Mouse (Mus musculus) MEL (cell line): ENCODE measurements around the gene Cby1. TPM values are rescaled to one million over a fixed set of nuclear protein-coding genes. Genes with fewer than 3 reads are reported as not detected.

ENCODE experiments used
- DNase-seq: peaks from one replicate; pipeline ENCODE4 v3.0.0; 2011; ENCODE audit warnings: low read depth, low spot score
- H3K27ac ChIP-seq: 2 replicates; pipeline ENCODE4 v1.5.1; 2012; ENCODE audit warnings: low read depth, mild to moderate bottlenecking, control low read depth, low read length, moderate library complexity; ENCODE audit not compliant: control insufficient read depth
- H3K27me3 ChIP-seq, 2 experiments: fragments of 150-350 bp in 1 of 2; sonication (generic) in 1 of 2; 2 replicates each; pipeline ENCODE4 v1.6.1; 2012; ENCODE audit warnings: low read length in 2 of 2, mild to moderate bottlenecking in 2 of 2, improper control_type of control experiment in 1 of 2, moderate library complexity in 1 of 2; ENCODE audit not compliant: insufficient read depth in 2 of 2, control insufficient read depth in 1 of 2
- H3K36me3 ChIP-seq, 2 experiments: 2 replicates each; pipeline ENCODE4 v1.6.1; 2012 to 2014; ENCODE audit warnings: low read length in 2 of 2, improper control_type of control experiment in 1 of 2, inconsistent platforms in 1 of 2, mild to moderate bottlenecking in 1 of 2; ENCODE audit not compliant: insufficient read depth in 2 of 2, control insufficient read depth in 1 of 2
- H3K4me1 ChIP-seq, 2 experiments: fragments of 150-350 bp in 1 of 2; sonication (generic) in 1 of 2; 2 replicates each; pipeline ENCODE4 v1.6.1; 2012; ENCODE audit warnings: low read length in 2 of 2, improper control_type of control experiment in 1 of 2, mild to moderate bottlenecking in 1 of 2; ENCODE audit not compliant: insufficient read depth in 2 of 2, control insufficient read depth in 1 of 2
- H3K4me3 ChIP-seq, 2 experiments: fragments of 150-350 bp in 1 of 2; sonication (generic) in 1 of 2; 2 replicates each; pipeline ENCODE4 v1.5.1; 2012; ENCODE audit warnings: low read depth in 2 of 2, low read length in 2 of 2, mild to moderate bottlenecking in 2 of 2, moderate library complexity in 2 of 2, control low read depth in 1 of 2, improper control_type of control experiment in 1 of 2; ENCODE audit not compliant: control insufficient read depth in 1 of 2, insufficient read depth in 1 of 2
- H3K79me2 ChIP-seq: 2 replicates; pipeline ENCODE4 v1.6.1; 2012; ENCODE audit warnings: mild to moderate bottlenecking, low read length, moderate library complexity; ENCODE audit not compliant: control insufficient read depth, poor library complexity, insufficient read depth
- H3K9ac ChIP-seq: 2 replicates; pipeline ENCODE4 v1.6.1; 2012; ENCODE audit warnings: low read depth, mild to moderate bottlenecking, control low read depth, low read length, moderate library complexity; ENCODE audit not compliant: control insufficient read depth, poor library complexity, severe bottlenecking
- H3K9me3 ChIP-seq: fragments of 150-350 bp; sonication (generic); replicated peaks from 2 replicates; pipeline ENCODE4 v1.6.1; 2012; ENCODE audit warnings: mild to moderate bottlenecking, low read length, improper control_type of control experiment, moderate library complexity; ENCODE audit not compliant: insufficient read depth
- CTCF ChIP-seq, 3 experiments: IDR thresholded peaks in 2 of 3; conservative IDR thresholded peaks in 1 of 3; 2 replicates each; pipeline ENCODE4 v1.5.1; 2011 to 2012; ENCODE audit warnings: low read length in 3 of 3, low read depth in 2 of 3, mild to moderate bottlenecking in 2 of 3, improper control_type of control experiment in 1 of 3, inconsistent platforms in 1 of 3, mixed read lengths in 1 of 3, moderate library complexity in 1 of 3; ENCODE audit not compliant: control insufficient read depth in 1 of 3, insufficient read depth in 1 of 3, poor library complexity in 1 of 3, severe bottlenecking in 1 of 3
- EP300 ChIP-seq, 2 experiments: IDR thresholded peaks; 2 replicates each; pipeline ENCODE4 v1.6.1; 2011; ENCODE audit warnings: improper control_type of control experiment in 2 of 2, low read length in 2 of 2, low read depth in 1 of 2, mild to moderate bottlenecking in 1 of 2
- ETS1 ChIP-seq: IDR thresholded peaks from 2 replicates; pipeline ENCODE4 v1.6.1; 2012; ENCODE audit warnings: low read depth, mild to moderate bottlenecking, inconsistent platforms, low read length, improper control_type of control experiment, moderate library complexity
- GATA1 ChIP-seq: IDR thresholded peaks from 2 replicates; pipeline ENCODE4 v1.6.1; 2011; ENCODE audit warnings: low read depth, low read length, improper control_type of control experiment
- HCFC1 ChIP-seq: IDR thresholded peaks from 2 replicates; pipeline ENCODE4 v1.6.1; 2012; ENCODE audit warnings: low read depth, mild to moderate bottlenecking, inconsistent platforms, low read length, improper control_type of control experiment, moderate library complexity
- JUND ChIP-seq: IDR thresholded peaks from 2 replicates; pipeline ENCODE4 v1.6.1; 2011; ENCODE audit warnings: low read depth, mild to moderate bottlenecking, improper control_type of control experiment, low read length
- MAFK ChIP-seq: IDR thresholded peaks from 2 replicates; pipeline ENCODE4 v1.6.1; 2011; ENCODE audit warnings: low read depth, mild to moderate bottlenecking, low read length, improper control_type of control experiment, borderline replicate concordance
- MAX ChIP-seq: IDR thresholded peaks from 2 replicates; pipeline ENCODE4 v1.6.1; 2011; ENCODE audit warnings: low read length, improper control_type of control experiment
- MAZ ChIP-seq: IDR thresholded peaks from 2 replicates; pipeline ENCODE4 v1.6.1; 2012; ENCODE audit warnings: low read depth, mild to moderate bottlenecking, inconsistent platforms, low read length, improper control_type of control experiment
- MYB ChIP-seq: IDR thresholded peaks from 2 replicates; pipeline ENCODE4 v1.6.1; 2011; ENCODE audit warnings: mild to moderate bottlenecking, low read depth, low read length, improper control_type of control experiment
- NELFE ChIP-seq: IDR thresholded peaks from 2 replicates; pipeline ENCODE4 v1.6.1; 2011; ENCODE audit warnings: low read depth, low read length, improper control_type of control experiment
- POLR2A ChIP-seq, 2 experiments: IDR thresholded peaks; 2 replicates each; pipeline ENCODE4 v1.6.1; 2011 to 2012; ENCODE audit warnings: low read length in 2 of 2, mild to moderate bottlenecking in 2 of 2, control low read depth in 1 of 2, improper control_type of control experiment in 1 of 2, low read depth in 1 of 2, moderate library complexity in 1 of 2; ENCODE audit not compliant: control insufficient read depth in 1 of 2, insufficient read depth in 1 of 2, poor library complexity in 1 of 2
- RAD21 ChIP-seq: IDR thresholded peaks from 2 replicates; pipeline ENCODE4 v1.6.1; 2011; ENCODE audit warnings: mild to moderate bottlenecking, low read depth, low read length, improper control_type of control experiment
- RCOR1 ChIP-seq: IDR thresholded peaks from 2 replicates; pipeline ENCODE4 v1.6.1; 2012; ENCODE audit warnings: low read depth, mild to moderate bottlenecking, inconsistent platforms, low read length, improper control_type of control experiment
- SIN3A ChIP-seq: IDR thresholded peaks from 2 replicates; pipeline ENCODE4 v1.6.1; 2012; ENCODE audit warnings: low read length, improper control_type of control experiment, inconsistent platforms
- TAL1 ChIP-seq: IDR thresholded peaks from 2 replicates; pipeline ENCODE4 v1.6.1; 2012; ENCODE audit warnings: mild to moderate bottlenecking, inconsistent platforms, low read length, moderate library complexity, mixed read lengths
- TBP ChIP-seq: IDR thresholded peaks from 2 replicates; pipeline ENCODE4 v1.8.0; 2011; ENCODE audit warnings: low read depth, low read length, improper control_type of control experiment
- TCF12 ChIP-seq: IDR thresholded peaks from 2 replicates; pipeline ENCODE4 v1.6.1; 2014; ENCODE audit warnings: low read depth, mild to moderate bottlenecking, inconsistent platforms, low read length, improper control_type of control experiment, moderate library complexity
- ZKSCAN1 ChIP-seq: IDR thresholded peaks from 2 replicates; pipeline ENCODE4 v1.6.1; 2012; ENCODE audit warnings: low read depth, mild to moderate bottlenecking, inconsistent platforms, low read length, improper control_type of control experiment, moderate library complexity
- ZMIZ1 ChIP-seq: IDR thresholded peaks from 2 replicates; pipeline ENCODE4 v1.6.1; 2012; ENCODE audit warnings: low read depth, mild to moderate bottlenecking, inconsistent platforms, low read length, improper control_type of control experiment, moderate library complexity
- ZNF384 ChIP-seq: IDR thresholded peaks from 2 replicates; pipeline ENCODE4 v1.6.1; 2012; ENCODE audit warnings: low read depth, mild to moderate bottlenecking, inconsistent platforms, low read length, improper control_type of control experiment
- polyA plus RNA-seq, 2 experiments: library from polyadenylated mRNA; stranded (reverse) in 1 of 2; unstranded in 1 of 2; fragments of >175 nt in 1 of 2; fragments of >200 nt in 1 of 2; gene quantifications; 2 replicates each; pipeline versions ENCODE4 v1.2.1 to v1.2.4; 2012; ENCODE audit warnings: low replicate concordance in 2 of 2, low read depth in 1 of 2; ENCODE audit not compliant: insufficient read length in 2 of 2, insufficient read depth in 1 of 2, missing spikeins in 1 of 2
- total RNA-seq: library from RNA; depleted of rRNA; stranded (reverse); fragments of 300-350 nt; gene quantifications from 2 replicates; pipeline ENCODE4 v1.2.3, GENCODE M21; 2012

Cby1 gene
- total and polyA plus RNA-seq, 3 experiments: 34.3 to 56.2 TPM; not detected in 1

DNA sequence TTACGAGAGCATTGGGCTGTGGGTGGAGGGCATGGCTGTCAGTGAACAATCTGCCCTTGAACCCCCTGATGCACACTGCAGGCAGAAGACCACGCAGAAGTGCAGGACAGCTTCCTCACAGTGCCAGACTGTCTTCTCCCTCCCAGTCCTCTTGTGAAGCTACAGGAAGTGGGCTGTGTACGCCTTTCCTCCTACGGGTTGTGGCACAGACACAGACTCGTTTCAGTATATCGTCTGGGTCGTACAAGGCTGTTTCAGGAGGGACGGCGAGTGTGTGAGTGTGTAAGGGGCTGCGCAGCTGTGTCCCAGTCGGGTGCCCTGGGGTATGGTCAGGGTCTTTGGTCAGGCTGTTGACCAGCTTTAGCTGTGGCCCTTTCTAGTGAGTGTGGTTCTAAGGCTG is 34.7 kb downstream of the Cby1 start:
- Histone ChIP-seq H3K4me3 (no peak overlapping the region), H3K36me3 (peaks cover 0 to 40% of the 10 kb centered on the region in 2 experiments; a peak in 3 of 4 replicates), H3K4me1 (peaks cover 8 to 31% of the 10 kb centered on the region in 2 experiments), H3K9ac (peak overlapping the region; percentile 10; the same call in 1 of the 2 replicates), H3K27me3 (no peaks in the 10 kb centered on the region), H3K27ac (no peak overlapping the region), H3K9me3 (no peaks in the 10 kb centered on the region), H3K79me2 (peaks cover 49% of the 10 kb centered on the region)
- TF ChIP-seq RAD21: no peak
- TF ChIP-seq JUND: no peak
- TF ChIP-seq ZMIZ1: no peak
- no peak for TF ChIP-seq ZKSCAN1
- no peak for TF ChIP-seq ZNF384
- TF ChIP-seq SIN3A: no peak
- TF ChIP-seq MYB: no peak
- no peak for TF ChIP-seq MAZ
- TF ChIP-seq MAFK: no peak
- no peak for TF ChIP-seq CTCF (IDR thresholded peaks at IDR 0.05 in 2 of 3, conservative IDR thresholded peaks at IDR 0.05 in 1 of 3; ENCODE audit: control insufficient read depth in 1 of 3, insufficient read depth in 1 of 3, low read depth in 2 of 3, low read length in 3 of 3, poor library complexity in 1 of 3, severe bottlenecking in 1 of 3)
- TF ChIP-seq NELFE: no peak
- no peak for TF ChIP-seq TBP
- DNase-seq: no peak

DNA sequence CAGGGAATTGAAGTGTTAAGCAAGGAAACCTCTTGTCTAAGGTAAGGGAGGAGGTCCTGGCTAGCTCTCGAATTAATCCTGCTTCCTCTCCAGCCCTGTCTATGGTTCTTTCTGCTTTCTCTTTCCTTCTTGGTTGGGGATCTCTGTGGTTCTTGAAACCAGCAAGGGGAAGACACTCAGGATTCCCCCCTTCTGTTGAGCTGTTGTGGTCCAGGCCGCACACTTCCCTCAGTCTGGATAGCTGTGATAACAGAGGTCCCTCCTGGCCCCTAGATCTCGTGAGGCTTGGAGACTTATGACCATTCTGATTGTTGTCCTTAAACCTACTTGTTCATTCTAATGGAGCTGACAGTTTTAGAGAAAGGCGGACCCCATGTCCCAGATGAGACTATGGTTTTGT is 35.5 kb downstream of the Cby1 start:
- Histone ChIP-seq H3K36me3 (peaks cover 0 to 37% of the 10 kb centered on the region in 2 experiments; a peak in 3 of 4 replicates), H3K4me1 (peaks cover 7 to 31% of the 10 kb centered on the region in 2 experiments), H3K9ac (no peak overlapping the region), H3K27ac (peak overlapping the region; percentile 9; the same call in 1 of the 2 replicates), H3K9me3 (no peaks in the 10 kb centered on the region), H3K27me3 (no peaks in the 10 kb centered on the region), H3K4me3 (no peak overlapping the region), H3K79me2 (peaks cover 53% of the 10 kb centered on the region)
- TF ChIP-seq POLR2A (IDR thresholded peaks at IDR 0.05; ENCODE audit: control insufficient read depth in 1 of 2, insufficient read depth in 1 of 2, low read depth in 1 of 2, low read length in 2 of 2, poor library complexity in 1 of 2): no peak
- TF ChIP-seq HCFC1: no peak
- no peak for TF ChIP-seq TCF12
- TF ChIP-seq TBP: no peak
- TF ChIP-seq TAL1: peak; percentile 71
- TF ChIP-seq GATA1: no peak
- DNase-seq: no peak

DNA sequence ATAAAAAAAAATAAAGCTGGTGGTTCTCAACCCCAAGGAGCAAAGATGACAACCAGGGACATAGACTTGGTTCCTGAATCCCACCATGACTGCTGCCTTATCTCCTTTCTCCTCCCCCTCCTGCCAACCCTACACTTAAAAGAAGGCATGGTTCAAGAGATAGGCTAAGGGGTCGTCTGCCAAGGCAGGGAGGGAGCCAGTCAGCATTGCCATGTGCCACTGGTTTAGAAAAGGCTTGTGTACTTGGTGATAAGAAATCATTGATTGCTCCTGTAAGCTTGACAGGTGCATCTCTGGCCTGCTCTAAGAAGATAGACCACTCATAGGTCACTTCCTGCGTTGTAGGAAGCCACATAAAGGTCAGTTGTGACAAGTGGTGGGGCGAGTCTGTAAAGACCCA is 36.5 kb downstream of the Cby1 start:
- Histone ChIP-seq H3K4me1 (peaks cover 7 to 31% of the 10 kb centered on the region in 2 experiments), H3K27ac (no peak overlapping the region), H3K79me2 (peaks cover 53% of the 10 kb centered on the region)

More for the DNA sequence above, 36.5 kb downstream of the Cby1 start:
- H3K27me3 ChIP-seq: no peaks in the 10 kb centered on the region
- H3K9ac ChIP-seq: no peak overlapping the region
- no peak overlapping the region for H3K4me3 ChIP-seq
- TF ChIP-seq RAD21 (no peak), CTCF (IDR thresholded peaks at IDR 0.05 in 2 of 3, conservative IDR thresholded peaks at IDR 0.05 in 1 of 3; ENCODE audit: control insufficient read depth in 1 of 3, insufficient read depth in 1 of 3, low read depth in 2 of 3, low read length in 3 of 3, poor library complexity in 1 of 3, severe bottlenecking in 1 of 3) (no peak), ETS1 (0 out of 2 replicates have a peak, but pooled peaks have one; percentile 28), RCOR1 (peak; percentile 28; the same call in 1 of the 2 replicates), TAL1 (peak; percentile 76), GATA1 (peak; percentile 64), HCFC1 (no peak), TCF12 (peak; percentile 60), MYB (no peak), EP300 (IDR thresholded peaks at IDR 0.05; ENCODE audit: low read depth in 1 of 2, low read length in 2 of 2) (peak; percentile 31 to 68; a peak in 2 of 4 replicates), MAX (0 out of 2 replicates have a peak, but pooled peaks have one; percentile 48)
- TF ChIP-seq, all 39 proteins: peak for 7
- peak; percentile 62 for DNase-seq
- Histone ChIP-seq H3K36me3 (peaks cover 0 to 37% of the 10 kb centered on the region in 2 experiments; a peak in 3 of 4 replicates), H3K9me3 (no peaks in the 10 kb centered on the region)
